Mouse (Mus musculus) layer of hippocampus, postnatal 14 days (tissue): ENCODE measurements around the gene Gprc6a. TPM values are rescaled to one million over a fixed set of nuclear protein-coding genes. Genes with fewer than 3 reads are reported as not detected.

Experiments
- DNase-seq, 2 experiments: peaks; one replicate each; pipeline ENCODE4 v3.0.0; 2021 to 2022; ENCODE audit warnings: low spot score in 2 of 2, mixed read lengths in 1 of 2
- total RNA-seq, 2 experiments: library from RNA; stranded (reverse); gene quantifications; 2 replicates each; pipeline ENCODE4 v1.2.3; 2021

Gene Gprc6a
- total RNA-seq, 2 experiments from 2014 or later = not detected

DNA sequence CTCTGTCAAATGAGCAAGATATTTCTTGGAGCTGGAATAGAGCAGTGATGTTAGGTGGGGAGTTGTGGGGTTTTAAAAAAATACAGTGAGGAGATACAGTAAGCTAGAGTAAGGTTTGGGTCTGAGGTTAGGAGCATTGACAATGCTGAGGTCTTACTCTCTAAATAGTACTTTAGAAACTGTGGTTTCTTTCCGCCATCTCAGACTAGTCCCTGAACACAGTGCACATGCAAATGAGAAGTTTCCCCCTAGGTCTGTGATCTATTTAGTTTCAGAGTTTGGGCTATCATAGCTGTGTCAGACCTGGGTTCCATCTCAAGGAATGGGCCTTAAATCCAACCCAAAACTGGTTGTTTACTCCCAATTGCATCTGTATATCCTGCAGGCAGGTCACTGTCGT is 39.7 kb downstream of the Gprc6a start:
- no peak for DNase-seq

DNA sequence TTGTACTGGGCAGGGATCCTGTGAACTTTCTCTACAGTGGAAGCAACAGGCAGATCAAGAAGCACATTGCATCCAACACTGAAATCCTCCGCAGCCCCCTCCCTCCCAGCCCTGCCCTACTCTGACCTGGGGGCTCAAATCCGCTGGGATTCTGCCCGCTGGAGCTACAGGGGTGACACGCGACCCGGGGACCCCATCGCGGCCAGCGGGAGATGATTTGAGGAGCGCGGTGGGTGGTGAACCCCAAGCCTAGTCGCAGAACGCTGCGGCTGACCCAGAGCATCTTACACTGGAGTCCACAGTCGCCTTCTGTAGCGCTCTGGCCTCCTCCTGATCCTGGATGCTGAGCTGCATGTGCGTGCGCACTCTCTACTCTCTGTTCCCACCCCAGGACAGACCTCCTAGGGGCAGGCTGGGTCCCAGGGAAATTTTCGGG is 41.1 kb downstream of the Gprc6a start, which contains the start of gene Fam162b:
Gene Fam162b, minus strand, starts transcription at position 379 of the 436 bp plus-strand sequence.
- no peak for DNase-seq

DNA sequence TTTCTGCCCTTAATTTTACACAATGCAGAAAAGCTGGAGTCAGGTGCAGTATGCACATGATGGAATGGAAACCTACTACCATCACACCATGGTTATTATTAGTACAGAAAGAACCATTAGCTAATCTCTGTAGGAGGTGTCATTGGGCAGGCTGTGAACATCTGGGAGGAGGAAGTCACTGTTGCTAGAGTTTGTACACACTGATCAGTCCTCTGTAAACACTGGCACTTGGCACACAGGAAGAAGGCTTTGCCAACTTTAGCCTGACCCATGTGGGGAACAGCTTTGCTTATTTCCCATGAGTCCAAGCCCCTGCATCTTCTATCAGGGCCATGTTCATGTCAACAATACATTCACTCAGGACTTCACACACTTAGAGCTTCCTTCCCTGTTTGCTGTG is 46.3 kb downstream of the Gprc6a start:
- no peak for DNase-seq

DNA sequence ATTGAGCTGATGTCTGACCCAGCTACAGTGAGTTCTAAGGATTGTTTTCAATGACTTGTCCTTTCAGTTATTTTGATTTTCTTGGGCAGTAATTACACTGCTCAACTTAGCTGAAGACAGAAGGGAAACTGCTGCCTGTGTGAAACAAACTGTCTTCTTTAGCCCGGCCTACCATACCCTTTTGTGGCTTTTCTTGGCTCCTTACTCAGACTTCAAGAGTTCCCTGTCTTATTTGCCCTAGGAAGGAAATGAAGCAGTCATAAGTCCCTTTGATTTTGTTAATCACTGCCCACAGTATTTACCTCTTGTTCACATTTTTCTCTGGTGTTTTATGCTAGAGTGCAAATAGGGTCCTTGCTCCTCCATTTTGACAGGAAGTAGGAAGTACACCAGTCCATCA is 46.9 kb downstream of the Gprc6a start:
- DNase-seq = no peak

DNA sequence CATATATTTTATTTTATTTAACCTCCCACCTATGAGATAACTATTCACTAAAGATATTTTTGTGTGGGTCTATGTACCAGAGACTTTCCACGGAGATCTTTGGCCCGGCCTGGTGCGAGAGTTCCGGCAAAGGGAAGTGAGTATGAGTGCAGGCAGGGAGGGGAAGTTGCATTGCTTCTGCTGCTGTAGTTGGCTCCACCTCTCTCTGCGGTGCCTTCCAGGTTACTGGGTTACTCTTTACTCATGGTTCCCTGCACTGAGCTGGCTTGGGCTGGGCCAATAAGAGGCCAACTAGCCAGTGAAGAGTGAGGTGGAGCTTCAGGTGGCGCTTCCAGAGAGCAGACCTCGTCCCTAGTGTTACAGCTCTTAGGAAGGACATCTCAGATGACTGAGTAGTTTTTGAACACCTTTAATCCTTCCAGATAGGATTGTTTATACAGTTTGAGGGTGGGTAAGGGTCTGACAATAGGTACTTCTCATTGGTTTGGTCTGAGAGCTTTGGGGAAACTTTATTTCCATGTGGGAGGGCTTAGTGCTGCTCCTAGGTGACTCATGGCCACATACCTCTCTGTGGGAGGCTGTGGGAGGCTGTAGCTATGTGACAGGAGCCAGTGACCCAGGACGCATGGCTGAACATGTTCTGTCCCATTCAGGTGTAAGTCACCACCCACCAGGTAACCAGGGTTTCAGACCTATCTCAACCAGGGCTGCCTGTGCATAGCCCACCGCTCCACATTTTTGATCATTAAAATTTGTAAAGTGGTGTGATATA is 59.9 kb downstream of the Gprc6a start:
- no peak for DNase-seq

Other genes starting within 250 kb of the Gprc6a start
- gene Gm49339, start 150.8 kb downstream of the Gprc6a start, total RNA-seq = under 1 TPM in 1 of 2 experiments, not detected in 1; 0.28 TPM
- gene Lilr4b, start 150.8 kb downstream of the Gprc6a start, total RNA-seq = under 1 TPM in 1 of 2 experiments, not detected in 1; 0.25 TPM
- gene Lilrb4a, start 140.5 kb downstream of the Gprc6a start, total RNA-seq = not detected
- not detected for gene Fam162b, start 40.9 kb downstream of the Gprc6a start, total RNA-seq
- not detected for gene Rfx6, start 46.3 kb upstream of the Gprc6a start, total RNA-seq